Mouse (Mus musculus) MEL (cell line): ENCODE measurements around the gene Pcnx.

ENCODE experiments used
- CHD1 ChIP-seq: IDR thresholded peaks from 2 replicates; pipeline ENCODE4 v1.6.1; 2012; ENCODE audit warnings: low read depth, mild to moderate bottlenecking, inconsistent platforms, low read length, improper control_type of control experiment
- CTCF ChIP-seq, 3 experiments: IDR thresholded peaks in 2 of 3; conservative IDR thresholded peaks in 1 of 3; 2 replicates each; pipeline ENCODE4 v1.5.1; 2011 to 2012; ENCODE audit warnings: low read length in 3 of 3, low read depth in 2 of 3, mild to moderate bottlenecking in 2 of 3, improper control_type of control experiment in 1 of 3, inconsistent platforms in 1 of 3, mixed read lengths in 1 of 3, moderate library complexity in 1 of 3; ENCODE audit not compliant: control insufficient read depth in 1 of 3, insufficient read depth in 1 of 3, poor library complexity in 1 of 3, severe bottlenecking in 1 of 3
- POLR2AphosphoS2 ChIP-seq: IDR thresholded peaks from 2 replicates; pipeline ENCODE4 v1.6.1; 2011; ENCODE audit warnings: low read length, improper control_type of control experiment

- TF ChIP-seq CHD1 (no peak), POLR2AphosphoS2 (no peak), CTCF (IDR thresholded peaks at IDR 0.05 in 2 of 3, conservative IDR thresholded peaks at IDR 0.05 in 1 of 3; ENCODE audit: control insufficient read depth in 1 of 3, insufficient read depth in 1 of 3, low read depth in 2 of 3, low read length in 3 of 3, poor library complexity in 1 of 3, severe bottlenecking in 1 of 3) (no peak)
Measured at GRCm38 (mm10) chr12:81860308-81861181, 722 bp downstream of the Pcnx start.
